Mouse (Mus musculus) spleen, adult 10 weeks (tissue): ENCODE measurements around the gene Prkaca. TPM values are rescaled to one million over a fixed set of nuclear protein-coding genes. Genes with fewer than 3 reads are reported as not detected.

Experiments
- polyA plus RNA-seq: library from polyadenylated mRNA; stranded (reverse); fragments of 350-450 nt; fragmentation: Illumina TruSeq; extraction: RNeasy Lipid Tissue Mini Kit (QIAGEN cat#74804); gene quantifications from one replicate; pipeline ENCODE4 v1.2.3, GENCODE M21; 2015; ENCODE audit warnings: low replicate concordance; ENCODE audit not compliant: insufficient read depth

The Prkaca gene
- polyA plus RNA-seq = 31.7 TPM

GRCm38 (mm10) chr8:83972150-83973120 lies at the start of gene Prkaca:
Gene Prkaca (plus strand): TSS chr8:83972993.

GRCm38 (mm10) chr8:83955106-83955957 lies 17.5 kb upstream of the Prkaca start, which contains the start of the genes Gm10644 and Asf1b:
Gene Gm10644 (minus strand): TSS chr8:83955205.
Gene Asf1b (plus strand): TSS chr8:83955507.

GRCm38 (mm10) chr8:83997511-83998141 lies 24.8 kb downstream of the Prkaca start, which contains the start of gene Samd1:
Gene Samd1 (plus strand): TSS chr8:83997672.

DNA sequence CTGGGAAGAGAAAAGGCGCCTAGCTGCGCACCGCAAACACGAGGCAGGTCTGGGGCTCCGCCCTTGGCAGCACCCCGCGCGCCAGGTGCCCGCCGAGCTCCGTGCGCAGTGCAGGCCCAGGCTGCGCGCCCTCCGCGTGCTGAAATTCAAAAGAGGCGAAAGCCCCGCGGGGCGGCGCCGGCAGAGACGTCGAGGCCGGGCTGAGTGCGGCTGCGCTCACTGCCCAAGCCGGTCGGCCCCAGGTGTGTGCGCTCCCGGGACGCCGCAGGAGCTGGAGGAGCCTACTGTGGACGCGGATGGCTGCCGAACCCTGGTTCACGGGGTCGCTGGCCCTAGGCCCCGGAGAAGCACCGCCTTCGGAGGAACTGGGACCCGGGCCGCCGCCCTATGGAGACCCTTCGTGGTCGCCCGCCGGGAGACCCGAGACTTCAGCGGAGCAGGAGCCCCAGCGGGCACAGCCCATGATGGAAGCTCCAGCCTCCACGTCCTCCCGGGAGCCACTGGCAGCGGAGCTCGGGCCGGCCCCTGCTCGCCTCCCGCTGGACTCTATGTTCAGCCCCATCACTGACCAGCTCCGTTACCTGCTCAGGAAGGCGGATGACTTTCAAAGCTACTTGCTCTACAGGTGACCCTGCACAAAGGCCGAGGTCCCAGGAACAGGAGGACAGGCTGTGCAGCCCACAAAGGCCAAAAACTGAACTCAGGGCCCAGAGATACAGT lies 28.6 kb downstream of the Prkaca start, which contains the start of gene 1700067K01Rik:
Gene 1700067K01Rik (plus strand): TSS at position 222 of the 720 bp plus-strand sequence.

GRCm38 (mm10) chr8:84011705-84012498 lies 39.1 kb downstream of the Prkaca start, which contains the start of gene 2210011C24Rik:
Gene 2210011C24Rik (minus strand): TSS chr8:84012171.

DNA sequence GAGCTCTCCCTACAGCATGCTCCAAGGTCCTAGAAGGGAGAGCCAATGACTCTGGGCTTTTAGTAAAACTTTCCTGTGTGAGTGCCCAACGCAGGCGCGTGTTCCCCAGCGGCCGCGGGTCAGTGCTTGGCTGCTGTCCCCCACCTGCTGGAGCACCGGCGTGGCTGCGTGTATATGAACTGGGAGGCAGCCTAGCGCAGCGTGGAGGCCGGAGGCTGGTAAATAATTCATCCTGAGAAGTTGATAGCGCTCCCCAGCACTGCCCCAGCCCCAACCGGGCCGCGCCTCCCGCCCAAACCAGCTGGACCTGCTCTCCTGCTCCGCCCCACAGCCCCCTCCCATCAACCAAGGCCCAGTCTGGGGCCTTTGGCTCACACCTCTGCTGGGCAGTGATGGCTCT lies 48.3 kb downstream of the Prkaca start, which contains the start of gene Palm3:
Gene Palm3 (plus strand): TSS at position 376 of the 400 bp plus-strand sequence.

DNA sequence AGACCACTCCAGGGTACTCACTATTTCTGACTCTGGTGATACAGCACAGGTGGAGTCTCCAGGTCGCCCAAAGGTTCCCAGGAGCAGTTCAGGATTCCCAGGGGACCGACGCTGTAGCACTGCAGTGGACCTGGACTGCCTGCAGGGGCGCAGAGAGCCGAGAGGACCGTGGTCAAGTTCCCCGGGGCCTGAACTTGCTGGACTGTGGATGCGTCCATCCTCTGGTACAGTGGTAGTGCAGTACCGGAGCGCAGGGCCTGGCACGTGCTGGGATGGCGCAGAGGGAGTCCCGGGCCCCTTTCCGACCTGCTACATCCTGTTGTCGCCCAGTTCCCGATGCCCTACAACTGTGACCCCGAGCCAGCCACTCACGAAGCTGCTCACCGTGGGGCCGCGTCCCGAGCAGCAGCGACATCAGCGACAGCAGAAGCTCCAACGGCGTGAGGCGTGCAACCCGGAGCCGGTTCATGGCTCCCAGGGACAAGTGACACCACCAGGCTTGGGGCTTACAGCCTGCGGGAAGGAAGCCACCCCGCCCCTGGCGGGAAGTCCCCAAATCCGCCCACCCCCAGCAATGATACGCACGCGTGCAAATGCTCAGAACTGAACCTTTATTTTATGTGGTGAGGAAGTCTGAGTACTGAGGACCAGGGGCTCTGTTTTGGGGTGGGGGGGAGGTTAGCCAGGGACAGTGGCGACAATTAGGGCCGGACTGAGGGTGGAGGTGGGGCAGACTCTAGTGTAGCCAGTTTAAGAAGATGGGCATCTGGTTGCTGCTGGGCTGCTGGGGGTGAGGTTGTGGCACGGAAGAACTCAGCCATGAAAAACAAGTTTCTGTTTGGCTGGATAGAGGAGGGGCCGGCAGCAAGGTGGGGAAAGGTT lies 69.5 kb downstream of the Prkaca start, which contains the start of gene Il27ra:
Gene Il27ra (minus strand): TSS at position 524 of the 882 bp plus-strand sequence.

DNA sequence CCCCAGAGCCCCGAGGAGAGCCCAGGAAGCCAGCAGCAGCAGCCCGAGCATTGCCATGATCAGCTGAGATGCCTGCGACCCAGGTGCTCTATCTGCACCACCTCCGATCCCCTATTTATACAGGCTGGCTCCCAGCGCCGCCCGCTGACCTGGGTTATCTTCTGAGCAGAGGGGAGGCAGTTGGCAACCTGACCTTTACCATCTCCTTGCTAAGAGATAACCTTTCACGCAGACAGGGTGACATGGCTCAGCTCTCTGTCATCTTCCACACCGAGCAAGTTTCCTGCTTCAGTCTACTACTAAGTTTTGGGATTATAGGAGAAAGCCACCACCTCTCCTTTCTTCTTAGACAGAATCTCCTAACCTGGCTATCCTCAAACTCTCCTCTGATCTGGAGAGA lies 72.1 kb downstream of the Prkaca start, which contains the start of gene Rln3:
Gene Rln3 (minus strand): TSS at position 101 of the 400 bp plus-strand sequence.

Other genes with a start within 250 kb of the Prkaca start
- gene Adgre5, start 231.7 kb upstream of the Prkaca start, polyA plus RNA-seq = 248 TPM
- 7.0 TPM for gene Adgrl1, start 72.9 kb upstream of the Prkaca start, polyA plus RNA-seq
- 1.3 TPM for gene Gm10644, start 17.8 kb upstream of the Prkaca start, polyA plus RNA-seq
- gene Asf1b, start 17.5 kb upstream of the Prkaca start, polyA plus RNA-seq = 20.3 TPM
- gene Samd1, start 24.7 kb downstream of the Prkaca start, polyA plus RNA-seq = 27.6 TPM
- gene 1700067K01Rik, start 28.5 kb downstream of the Prkaca start, polyA plus RNA-seq = 0.57 TPM
- not detected for gene 2210011C24Rik, start 39.2 kb downstream of the Prkaca start, polyA plus RNA-seq
- gene Palm3, start 48.5 kb downstream of the Prkaca start, polyA plus RNA-seq = 0.30 TPM
- gene Il27ra, start 69.6 kb downstream of the Prkaca start, polyA plus RNA-seq = 60.8 TPM
- not detected for gene Rln3, start 72.0 kb downstream of the Prkaca start, polyA plus RNA-seq
- 2.0 TPM for gene Gm10643, start 92.1 kb downstream of the Prkaca start, polyA plus RNA-seq
- gene Rfx1, start 93.8 kb downstream of the Prkaca start, polyA plus RNA-seq = 10.4 TPM
- gene Dcaf15, start 131.8 kb downstream of the Prkaca start, polyA plus RNA-seq = 17.1 TPM
- gene Podnl1, start 153.0 kb downstream of the Prkaca start, polyA plus RNA-seq = 4.2 TPM
- gene Cc2d1a, start 174.9 kb downstream of the Prkaca start, polyA plus RNA-seq = 5.1 TPM
- gene 4930432K21Rik, start 175.0 kb downstream of the Prkaca start, polyA plus RNA-seq = 0.68 TPM
- not detected for gene Nanos3, start 212.2 kb downstream of the Prkaca start, polyA plus RNA-seq